12 mouse cellular contexts compared by ENCODE assay signal in genomic region chr17:47297965-47298364, GRCm38 (mm10).
DNase-seq lines count a peak whose midpoint lies in the region; ATAC-seq lines count a peak whose summit lies in the region.
"Had no signal": no experiment of that assay in that cellular context is flagged by ENCODE, and none has a peak within 500 bp of the region (broad histone marks: within the 10 kb centered on the region; RNA-seq: fewer than 3 reads in every experiment).

No protein-coding gene starts in this region.

- intact Hi-C loops in left cerebral cortex, postnatal 10 days (cut with DNase I), result no loop called here

- no peaks in the 10 kb centered on the region for H3K9me3 ChIP-seq in forebrain, embryonic 10.5 days

- no peak overlapping the region for H3K4me3 ChIP-seq in forebrain, embryonic 10.5 days

- H3K27ac ChIP-seq in forebrain, embryonic 10.5 days, result no peak overlapping the region

- no peak for ATAC-seq in frontal cortex, adult (ENCODE audit: low TSS enrichment)
- ATAC-seq: CD4-positive, CD25-positive, alpha-beta regulatory T cell, adult 4 months; hindbrain, embryonic 16.5 days had no signal

- peak; percentile 42 to 47 for DNase-seq in frontal cortex, postnatal 10 days (ENCODE audit: low spot score in 2 of 2)
- peak; percentile 63 to 74 for DNase-seq in left cerebral cortex, postnatal 10 days (ENCODE audit: extremely low spot score in 1 of 2, low spot score in 2 of 2)
- no peak for DNase-seq in left cerebral cortex, adult 9 months (ENCODE audit: low spot score in 2 of 2)
- DNase-seq in 3T3-L1 (ENCODE audit: low read depth, low spot score) (peak; percentile 58), ZHBTc4 (ENCODE audit: low read depth, low spot score) (peak; percentile 59)
- DNase-seq in embryo, embryonic 9.5 days (ENCODE audit: extremely low spot score), result no peak
- DNase-seq in forebrain, embryonic 10.5 days (ENCODE audit: extremely low spot score, low spot score), result no peak
- DNase-seq: cerebellum, postnatal 36 days; heart, adult 11 months had no signal

- 84% methylated on average over 8 of the region's 8 CpGs for WGBS in forebrain, embryonic 10.5 days

- no peaks in the 10 kb centered on the region for H3K27me3 ChIP-seq in forebrain, embryonic 10.5 days (ENCODE audit: poor library complexity, severe bottlenecking)

- H3K36me3 ChIP-seq in forebrain, embryonic 10.5 days (replicated peaks), result no peaks in the 10 kb centered on the region

- H3K4me1 ChIP-seq in forebrain, embryonic 10.5 days, result peaks cover 68% of the 10 kb centered on the region

Comparison
In these comparisons a context has a peak if more than half of its experiments do, and no peak if none do; other contexts are left out.
1. DNase-seq: peak in frontal cortex, postnatal 10 days (2 of 2), left cerebral cortex, postnatal 10 days (2 of 2), 3T3-L1 (single experiment) and ZHBTc4 (single experiment); none in left cerebral cortex, adult 9 months (0 of 2), embryo, embryonic 9.5 days (single experiment) and forebrain, embryonic 10.5 days (single experiment).